Mouse (Mus musculus) G1E-ER4 (cell line): ENCODE data around the gene Gm17019. TPM values are rescaled to one million over a fixed set of nuclear protein-coding genes. Genes with fewer than 3 reads are reported as not detected.
"Not testable (repeated sequence)": the region's sequence is repeated elsewhere in the genome, so short reads cannot be mapped to it uniquely, and the experiment has no call there.

Experiments used
- GATA1 ChIP-seq: IDR thresholded peaks from one replicate; pipeline ENCODE4 v1.8.0; 2012; ENCODE audit warnings: low read length, inconsistent platforms
- polyA plus RNA-seq: library from polyadenylated mRNA; stranded (reverse); fragments of >175 nt; gene quantifications from 2 replicates; pipeline ENCODE4 v1.2.3, GENCODE M21; 2012

The Gm17019 gene
- polyA plus RNA-seq, result not detected in 2 replicates

DNA sequence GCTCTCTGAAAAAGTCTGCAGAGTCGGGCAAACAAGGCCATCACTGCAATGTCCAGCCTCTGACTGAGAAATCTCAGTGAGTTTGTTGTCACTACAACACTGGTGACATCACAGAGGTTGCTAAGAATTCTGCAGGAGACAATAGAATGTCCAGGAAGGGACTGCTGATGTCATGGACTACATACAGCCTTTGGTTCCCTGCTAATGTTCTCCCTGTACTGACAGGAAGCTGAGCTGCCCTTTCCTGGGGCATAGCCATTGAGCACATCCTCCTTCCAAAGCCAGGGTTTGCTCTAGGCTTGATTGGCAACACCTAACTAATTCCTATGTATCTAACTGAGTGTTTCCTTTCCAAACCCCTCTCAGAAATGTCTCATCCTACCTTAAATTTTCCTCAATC is at the start of gene Gm17019:
Gene Gm17019, minus strand, starts transcription at position 101 of the 400 bp plus-strand sequence.
- TF ChIP-seq GATA1, result not testable (repeated sequence)

Other genes with a start within 250 kb of the Gm17019 start
- gene Gm9758, start 118.1 kb downstream of the Gm17019 start, polyA plus RNA-seq, result not detected in 2 replicates
- gene Speer4e, start 94.6 kb downstream of the Gm17019 start, polyA plus RNA-seq, result not detected in 2 replicates
- gene Gm10354, start 54.1 kb downstream of the Gm17019 start, polyA plus RNA-seq, result not detected in 2 replicates